Mouse (Mus musculus): Measurements from ENCODE around the gene Mycl.

- TF ChIP-seq POLR2A (IDR thresholded peaks at IDR 0.05; ENCODE audit: control insufficient read depth, low read depth, low read length), result no peak
- TF ChIP-seq CTCF (IDR thresholded peaks at IDR 0.05; ENCODE audit: control insufficient read depth, insufficient read depth, insufficient replicate concordance, low read depth, low read length), result no peak
Observed at GRCm38 (mm10) chr4:123025418-123025817, 30.0 kb downstream of the Mycl start.

Measured in testis, adult 2 months (tissue).